Mouse (Mus musculus) stomach, postnatal 0 days (tissue): ENCODE results near the gene Nxpe5.
A peak's percentile ranks its signal among the peaks of the same experiment; 100 is the strongest.

Source experiments
- CTCF ChIP-seq: IDR thresholded peaks from 2 replicates; pipeline ENCODE4 v1.5.1; 2016; ENCODE audit warnings: antibody characterized with exemption, low read depth, mild to moderate bottlenecking, moderate library complexity
- EP300 ChIP-seq: optimal IDR thresholded peaks from 2 replicates; pipeline ENCODE3; 2016; ENCODE audit warnings: antibody characterized with exemption

DNA sequence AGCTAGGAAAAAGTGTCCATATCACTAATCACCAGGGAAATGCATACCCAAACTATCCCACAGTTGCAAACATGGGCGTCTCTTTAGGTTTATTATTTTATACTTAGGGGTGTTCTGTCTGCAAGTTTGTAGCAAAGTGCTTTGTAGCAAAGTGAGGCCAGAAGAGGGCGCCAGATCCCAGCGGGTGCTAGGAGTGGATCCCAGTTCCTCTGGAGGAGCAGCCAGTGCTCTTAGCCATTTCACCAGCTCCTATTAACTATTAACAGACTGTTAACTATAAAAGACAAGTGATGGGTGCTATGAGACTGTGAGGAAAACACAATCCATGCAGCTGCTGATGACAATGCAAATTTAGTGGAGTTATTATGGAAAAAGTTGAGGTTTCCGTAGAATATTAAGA is 3.6 kb upstream of the Nxpe5 start:
- peak; percentile 92 for TF ChIP-seq CTCF
- no peak for TF ChIP-seq EP300
